Mouse (Mus musculus) cerebellum, adult 9-10 months (tissue): ENCODE data around the gene Vmn1r202.
"Not testable (repeated sequence)": the region's sequence is repeated elsewhere in the genome, so short reads cannot be mapped to it uniquely, and the experiment has no call there.

Source experiments
- DNase-seq: peaks from one replicate; pipeline ENCODE4 v3.0.0; 2022

Vmn1r202 gene

DNA sequence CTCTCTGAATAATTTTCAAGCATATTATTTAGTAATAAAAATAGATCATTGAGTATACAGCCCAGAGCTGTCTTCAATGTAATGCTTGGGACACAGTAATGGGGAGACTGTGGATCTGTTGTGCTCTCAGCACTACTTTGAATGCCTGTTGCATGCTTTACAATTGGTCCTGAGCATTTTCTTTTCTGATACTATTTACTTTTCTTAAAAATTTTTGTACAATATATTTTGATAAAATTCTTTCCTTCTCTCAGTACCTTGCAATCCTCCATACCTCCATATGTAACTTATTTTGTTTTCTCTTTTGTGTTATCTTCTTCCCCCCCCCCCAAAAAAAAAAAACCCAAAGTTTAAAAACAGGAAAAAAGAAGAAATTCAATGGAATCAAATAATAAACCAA lies at the start of gene Vmn1r202:
Gene Vmn1r202 (minus strand): TSS at position 101 of the 400 bp plus-strand sequence.
- DNase-seq, result no peak

DNA sequence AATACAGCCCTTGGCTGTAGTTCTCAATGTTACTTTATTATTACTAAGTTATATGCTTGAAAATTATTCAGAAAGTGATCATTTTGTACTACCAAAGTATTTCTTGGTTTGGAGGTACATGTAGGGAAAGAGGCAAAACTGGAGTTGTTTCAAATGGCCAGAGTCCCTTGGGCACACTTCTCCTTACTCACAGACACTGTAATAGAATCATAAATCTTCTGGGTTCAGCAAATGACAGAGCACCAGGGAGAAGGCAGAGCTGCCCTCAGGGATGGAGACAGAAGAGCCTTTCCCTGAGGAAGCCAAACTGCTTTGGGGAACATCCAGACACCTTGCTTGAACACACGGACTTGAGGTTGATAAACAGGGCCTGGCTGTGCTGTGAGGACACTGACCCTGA lies 47.7 kb upstream of the Vmn1r202 start, which contains the start of gene Vmn1r204:
Gene Vmn1r204 (plus strand): TSS at position 301 of the 400 bp plus-strand sequence.
- not testable (repeated sequence) for DNase-seq

DNA sequence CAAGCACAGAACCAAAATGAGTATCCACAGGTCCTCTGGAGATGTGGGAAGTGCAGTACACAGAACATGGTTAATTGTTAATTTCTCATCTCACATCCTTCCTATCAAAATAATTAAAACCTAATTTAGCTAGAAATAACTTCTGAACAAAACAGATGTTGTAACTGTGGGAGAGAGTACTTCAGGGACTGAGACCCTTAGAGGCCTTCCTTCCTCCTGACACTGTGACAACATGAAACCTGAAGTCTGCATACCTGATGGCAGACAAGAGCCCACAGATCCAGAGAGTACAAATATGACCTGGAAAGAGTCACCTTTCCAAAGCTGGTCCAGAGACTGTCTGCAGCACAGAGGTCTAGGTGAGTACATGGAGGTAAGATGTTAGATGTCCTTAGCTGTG lies 12.6 kb upstream of the Vmn1r202 start, which contains the start of gene Vmn1r203:
Gene Vmn1r203 (plus strand): TSS at position 301 of the 400 bp plus-strand sequence.
- DNase-seq, result no peak

DNA sequence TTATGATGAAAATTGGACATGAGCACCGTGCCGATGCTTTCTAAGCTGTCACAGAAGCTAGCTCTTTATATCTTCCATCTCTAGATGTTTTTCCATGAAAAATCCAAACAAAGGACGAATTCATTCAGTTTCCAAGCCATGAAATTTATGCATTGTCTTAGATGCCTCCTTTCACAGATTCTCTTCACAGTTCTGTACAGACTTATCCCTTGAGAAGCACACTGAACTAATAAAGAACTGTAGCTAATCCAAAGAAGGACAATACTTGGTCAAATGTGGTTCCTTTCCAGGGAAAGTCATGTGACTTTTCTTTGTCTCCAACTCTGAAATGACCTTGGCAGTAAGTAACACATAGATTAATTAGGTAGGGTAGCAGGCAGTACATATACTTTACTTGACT lies 2.8 kb downstream of the Vmn1r202 start:
- DNase-seq, result no peak

DNA sequence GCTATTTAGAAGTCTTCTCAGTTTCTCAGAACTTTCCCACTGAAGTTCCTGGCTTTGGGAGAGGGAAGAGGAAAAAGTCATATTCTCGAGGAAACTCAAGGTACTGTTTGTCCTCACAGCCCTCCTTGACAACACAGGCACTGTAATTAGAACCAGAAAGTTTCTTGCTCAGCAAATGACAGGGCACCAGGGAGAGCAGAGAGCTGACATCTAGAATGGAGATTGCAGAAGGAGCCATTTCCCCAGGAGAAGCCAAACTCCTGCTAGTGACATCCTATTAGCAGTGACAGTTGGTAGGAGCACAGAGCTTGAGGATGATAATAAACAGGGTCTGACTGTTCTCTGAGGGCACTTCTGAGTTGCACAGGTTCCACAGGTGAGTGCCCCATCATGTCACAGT lies 33.6 kb downstream of the Vmn1r202 start, which contains the start of gene Vmn1r201:
Gene Vmn1r201 (plus strand): TSS at position 301 of the 400 bp plus-strand sequence.
- DNase-seq, result no peak

DNA sequence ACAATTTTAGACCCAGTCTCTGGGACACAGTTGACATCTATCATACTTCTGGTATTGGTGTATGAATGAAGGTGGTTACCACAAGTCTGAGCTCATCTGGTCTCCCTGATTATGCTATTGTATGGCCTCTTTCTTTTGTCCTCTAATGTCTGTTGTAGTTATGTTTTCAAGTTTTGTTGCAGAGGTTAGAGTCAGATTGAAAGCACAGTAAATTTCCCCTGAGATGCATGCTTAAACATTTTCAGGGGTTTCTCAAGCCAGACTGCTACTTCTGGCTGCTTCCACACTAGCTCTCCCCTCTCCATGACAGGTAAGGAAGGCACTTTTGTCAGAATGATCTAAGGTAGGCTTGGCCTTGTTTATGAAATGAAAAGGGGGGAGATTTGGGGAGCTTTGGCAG lies 50.0 kb downstream of the Vmn1r202 start:
- DNase-seq, result no peak
